Comparison of ENCODE assay signal across 19 mouse cellular contexts in the genomic region with DNA sequence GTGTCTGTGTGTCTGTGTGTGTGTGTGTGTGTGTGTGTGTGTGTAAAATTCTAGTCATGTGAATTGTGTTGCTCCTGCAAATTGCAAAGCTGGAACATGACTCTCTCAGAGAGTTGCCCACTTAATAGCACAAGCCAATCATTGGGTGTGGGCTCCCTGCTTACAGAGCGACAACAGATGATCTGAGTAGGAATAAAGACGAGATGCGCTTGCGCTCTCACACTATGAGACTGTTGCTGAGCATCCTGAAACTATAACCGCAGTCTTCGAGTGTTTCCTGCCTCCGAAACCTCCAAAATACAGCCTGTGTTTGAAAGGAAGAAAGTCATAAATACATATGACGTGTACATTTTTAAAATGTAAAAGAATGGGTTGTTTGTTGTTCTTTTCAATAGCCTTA. TPM values are rescaled to one million over a fixed set of nuclear protein-coding genes. Genes with fewer than 3 reads are reported as not detected.
DNase-seq lines count a peak whose midpoint lies in the region; ATAC-seq lines count a peak whose summit lies in the region.
"Had no signal": no experiment of that assay in that cellular context is flagged by ENCODE, and none has a peak within 500 bp of the region (broad histone marks: within the 10 kb centered on the region; RNA-seq: fewer than 3 reads in every experiment).

No protein-coding gene starts in this region.

- peak; percentile 17 to 44 for DNase-seq in CD8-positive naive resting alpha-beta T cell, adult 2 months (ENCODE audit: low read depth in 2 of 2, low spot score in 2 of 2)
- DNase-seq in naive thymus-derived CD4-positive, alpha-beta T cell, adult 2 months (ENCODE audit: low read depth): peak; percentile 70
- DNase-seq in kidney, adult 9 months: no peak
- no peak for DNase-seq in gastrocnemius, postnatal 10 days
- DNase-seq in cerebellum, adult 8-10 months: no peak
- no peak for DNase-seq in adrenal gland, postnatal 14 days
- DNase-seq: adrenal gland, adult 8-10 months; cerebellum, adult 9-11 months; forebrain, postnatal 0 days; gastrocnemius, postnatal 25 days; heart, adult 2 months; heart, postnatal 14 days; kidney, adult 18-20 months; lung, postnatal 10 days; right cerebral cortex, postnatal 14 days had no signal

- ATAC-seq in granulocyte monocyte progenitor cell, adult 5-6 weeks (replicated peaks; ENCODE audit: poor library complexity, severe bottlenecking): peak; percentile 55
- ATAC-seq: forebrain, postnatal 0 days; Patski had no signal

RNA-seq across cellular contexts. Expression of a gene that starts 43.0 kb away (rescaled TPM):
- 3.1 and 4.0 TPM in 2 replicates for total RNA-seq in granulocyte monocyte progenitor cell, adult 5-6 weeks (2014; fragmentation: Nextera tagmentation)
- 2.4 and 2.8 TPM in 2 replicates for total RNA-seq in granulocyte monocyte progenitor cell, adult 5-6 weeks (2017)
- under 1 TPM in 1 of 2 experiments, not detected in 1; 0.05 TPM for total RNA-seq in gastrocnemius, postnatal 10 days (2021)
- total RNA-seq in adrenal gland, postnatal 14 days (2021): 0.08 and 0.22 TPM in 2 replicates
- total RNA-seq: gastrocnemius, postnatal 25 days; liver, adult 2 months; monocyte, adult 5-6 weeks had no signal

Comparison
In these comparisons a context has a peak if more than half of its experiments do, and no peak if none do; other contexts are left out.
1. DNase-seq: peak in CD8-positive naive resting alpha-beta T cell, adult 2 months (2 of 2) and naive thymus-derived CD4-positive, alpha-beta T cell, adult 2 months (single experiment); none in kidney, adult 9 months (single experiment), gastrocnemius, postnatal 10 days (single experiment), cerebellum, adult 8-10 months (single experiment) and adrenal gland, postnatal 14 days (single experiment).